Mouse (Mus musculus) MEL (cell line): ENCODE measurements at regions not wholly inside any gene's neighbourhood (a gene's known extent, or its start where the extent isn't known, plus 50 kb on each side); places are given as distances from the start of the nearest gene placed in this dataset.

Source experiments
- CTCF ChIP-seq, 3 experiments: IDR thresholded peaks in 2 of 3; conservative IDR thresholded peaks in 1 of 3; 2 replicates each; pipeline ENCODE4 v1.5.1; 2011 to 2012; ENCODE audit warnings: low read length in 3 of 3, low read depth in 2 of 3, mild to moderate bottlenecking in 2 of 3, improper control_type of control experiment in 1 of 3, inconsistent platforms in 1 of 3, mixed read lengths in 1 of 3, moderate library complexity in 1 of 3; ENCODE audit not compliant: control insufficient read depth in 1 of 3, insufficient read depth in 1 of 3, poor library complexity in 1 of 3, severe bottlenecking in 1 of 3
- MAFK ChIP-seq: IDR thresholded peaks from 2 replicates; pipeline ENCODE4 v1.6.1; 2011; ENCODE audit warnings: low read depth, mild to moderate bottlenecking, low read length, improper control_type of control experiment, borderline replicate concordance
- MEF2A ChIP-seq: IDR thresholded peaks from 2 replicates; pipeline ENCODE4 v1.6.1; 2014; ENCODE audit warnings: low read depth, mild to moderate bottlenecking, inconsistent platforms, low read length, improper control_type of control experiment; ENCODE audit not compliant: poor library complexity, insufficient replicate concordance, severe bottlenecking; ENCODE audit errors: extremely low read depth
- SIN3A ChIP-seq: IDR thresholded peaks from 2 replicates; pipeline ENCODE4 v1.6.1; 2012; ENCODE audit warnings: low read length, improper control_type of control experiment, inconsistent platforms

DNA sequence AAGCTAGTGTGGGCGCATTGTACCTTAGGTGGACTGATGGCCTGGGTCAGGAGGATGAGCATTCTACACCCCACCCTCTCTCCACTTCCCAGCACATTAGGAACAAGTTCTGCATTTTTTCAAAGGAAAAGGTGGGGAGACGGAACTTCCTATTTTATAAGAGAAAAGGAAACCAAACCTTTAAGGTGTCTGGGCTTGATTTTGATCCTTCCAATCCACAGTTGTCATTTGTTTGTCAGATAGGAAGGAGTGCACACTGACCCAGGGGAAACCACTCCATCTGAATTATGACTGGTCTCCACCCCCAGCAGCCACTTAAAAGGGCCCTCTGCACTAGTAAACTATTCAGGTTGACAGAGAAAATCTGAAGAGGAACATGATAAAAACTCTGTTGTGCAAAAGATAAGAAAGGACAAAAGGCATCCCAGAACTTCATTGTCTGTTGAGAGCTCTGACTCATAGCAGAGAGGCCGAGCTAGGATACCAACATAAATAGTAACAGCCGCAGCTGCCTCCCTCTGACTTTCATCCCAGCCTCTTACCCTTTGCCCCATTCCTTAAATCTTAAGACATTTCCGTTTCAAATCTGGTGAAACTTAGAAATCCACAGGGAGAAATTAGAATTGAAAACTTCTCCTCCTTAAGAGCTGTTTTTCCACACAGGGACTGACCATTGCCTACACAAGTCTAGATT, 54.2 kb upstream of the Adgrl4 start:
- TF ChIP-seq CTCF (IDR thresholded peaks at IDR 0.05 in 2 of 3, conservative IDR thresholded peaks at IDR 0.05 in 1 of 3; ENCODE audit: control insufficient read depth in 1 of 3, insufficient read depth in 1 of 3, low read depth in 2 of 3, low read length in 3 of 3, poor library complexity in 1 of 3, severe bottlenecking in 1 of 3), result no peak
- no peak for TF ChIP-seq MEF2A
- no peak for TF ChIP-seq SIN3A
- TF ChIP-seq MAFK, result no peak
